ENCODE assay signal across 22 mouse cellular contexts in genomic region chr5:131458700-131459099, GRCm38 (mm10).
DNase-seq lines count a peak whose midpoint lies in the region; ATAC-seq and TF ChIP-seq lines count a peak whose summit lies in the region.
"Had no signal": no experiment of that assay in that cellular context is flagged by ENCODE, and none has a peak within 500 bp of the region (broad histone marks: within the 10 kb centered on the region; RNA-seq: fewer than 3 reads in every experiment).

No protein-coding gene starts in this region.

- H3K4me2 ChIP-seq in forebrain, embryonic 12.5 days, result no peak overlapping the region
- no peak overlapping the region for H3K4me2 ChIP-seq in forebrain, postnatal 0 days (ENCODE audit: low read depth)
- no peak overlapping the region for H3K4me2 ChIP-seq in hindbrain, embryonic 15.5 days
- no peak overlapping the region for H3K4me2 ChIP-seq in hindbrain, embryonic 11.5 days (replicated peaks; ENCODE audit: low read depth, low read length)
- no peak overlapping the region for H3K4me2 ChIP-seq in neural tube, embryonic 13.5 days
- no peak overlapping the region for H3K4me2 ChIP-seq in midbrain, embryonic 16.5 days (ENCODE audit: low read length)
- H3K4me2 ChIP-seq: liver, embryonic 12.5 days had no signal

- H3K9me3 ChIP-seq in forebrain, embryonic 12.5 days, result no peaks in the 10 kb centered on the region
- H3K9me3 ChIP-seq in forebrain, postnatal 0 days (ENCODE audit: low read length), result no peaks in the 10 kb centered on the region
- no peaks in the 10 kb centered on the region for H3K9me3 ChIP-seq in hindbrain, embryonic 15.5 days
- no peaks in the 10 kb centered on the region for H3K9me3 ChIP-seq in hindbrain, embryonic 11.5 days (ENCODE audit: control insufficient read depth, low read length)
- H3K9me3 ChIP-seq in neural tube, embryonic 13.5 days, result no peaks in the 10 kb centered on the region
- no peaks in the 10 kb centered on the region for H3K9me3 ChIP-seq in midbrain, embryonic 16.5 days (replicated peaks; ENCODE audit: control insufficient read depth, low read length, poor library complexity, severe bottlenecking)
- H3K9me3 ChIP-seq: liver, embryonic 12.5 days had no signal

- no peak overlapping the region for H3K4me3 ChIP-seq in forebrain, embryonic 12.5 days (replicated peaks)
- no peak overlapping the region for H3K4me3 ChIP-seq in forebrain, postnatal 0 days (ENCODE audit: low read depth, low read length)
- no peak overlapping the region for H3K4me3 ChIP-seq in hindbrain, embryonic 15.5 days
- H3K4me3 ChIP-seq in hindbrain, embryonic 11.5 days (ENCODE audit: low read depth, low read length), result no peak overlapping the region
- no peak overlapping the region for H3K4me3 ChIP-seq in neural tube, embryonic 13.5 days
- no peak overlapping the region for H3K4me3 ChIP-seq in midbrain, embryonic 16.5 days (ENCODE audit: low read depth, low read length)
- H3K4me3 ChIP-seq: erythroblast, embryonic 14.5 days; liver, embryonic 12.5 days had no signal

- H3K27me3 ChIP-seq in forebrain, embryonic 12.5 days, result no peaks in the 10 kb centered on the region
- H3K27me3 ChIP-seq in forebrain, postnatal 0 days (ENCODE audit: insufficient read depth, low read length), result no peaks in the 10 kb centered on the region
- no peaks in the 10 kb centered on the region for H3K27me3 ChIP-seq in hindbrain, embryonic 15.5 days
- no peaks in the 10 kb centered on the region for H3K27me3 ChIP-seq in hindbrain, embryonic 11.5 days (ENCODE audit: control insufficient read depth, insufficient read depth, low read length)
- no peaks in the 10 kb centered on the region for H3K27me3 ChIP-seq in neural tube, embryonic 13.5 days
- H3K27me3 ChIP-seq in midbrain, embryonic 16.5 days (ENCODE audit: control insufficient read depth, insufficient read depth, low read depth, low read length), result no peaks in the 10 kb centered on the region
- H3K27me3 ChIP-seq: CH12.LX; liver, embryonic 12.5 days had no signal

- peaks cover 92% of the 10 kb centered on the region for H3K36me3 ChIP-seq in forebrain, embryonic 12.5 days (replicated peaks)
- peaks cover 56% of the 10 kb centered on the region for H3K36me3 ChIP-seq in forebrain, postnatal 0 days (ENCODE audit: insufficient read depth)
- H3K36me3 ChIP-seq in hindbrain, embryonic 15.5 days, result peaks cover 44% of the 10 kb centered on the region
- peaks cover 12% of the 10 kb centered on the region; the same call in 1 of the 2 replicates for H3K36me3 ChIP-seq in hindbrain, embryonic 11.5 days (ENCODE audit: control insufficient read depth, insufficient read depth, low read length)
- H3K36me3 ChIP-seq in neural tube, embryonic 13.5 days, result peaks cover 97% of the 10 kb centered on the region
- H3K36me3 ChIP-seq in midbrain, embryonic 16.5 days (ENCODE audit: control insufficient read depth, insufficient read depth, low read length), result peaks cover 11% of the 10 kb centered on the region

- 52% methylated on average over 6 of the region's 6 CpGs for WGBS in forebrain, embryonic 12.5 days
- 31% methylated on average over 6 of the region's 6 CpGs for WGBS in forebrain, postnatal 0 days
- WGBS in hindbrain, embryonic 15.5 days, result 75% methylated on average over 6 of the region's 6 CpGs
- WGBS in hindbrain, embryonic 11.5 days, result 84% methylated on average over 6 of the region's 6 CpGs
- WGBS in neural tube, embryonic 13.5 days, result 84% methylated on average over 6 of the region's 6 CpGs
- 15% methylated on average over 6 of the region's 6 CpGs for WGBS in midbrain, embryonic 16.5 days

- H3K9ac ChIP-seq in forebrain, embryonic 12.5 days, result no peak overlapping the region
- H3K9ac ChIP-seq in forebrain, postnatal 0 days, result no peak overlapping the region
- H3K9ac ChIP-seq in hindbrain, embryonic 15.5 days, result no peak overlapping the region
- no peak overlapping the region for H3K9ac ChIP-seq in hindbrain, embryonic 11.5 days (ENCODE audit: low read depth, low read length)
- no peak overlapping the region for H3K9ac ChIP-seq in neural tube, embryonic 13.5 days
- H3K9ac ChIP-seq in midbrain, embryonic 16.5 days (ENCODE audit: low read depth, low read length), result no peak overlapping the region
- H3K9ac ChIP-seq: liver, embryonic 12.5 days; liver, postnatal 0 days had no signal

- no peak for ATAC-seq in forebrain, embryonic 12.5 days (ENCODE audit: low FRiP score)
- ATAC-seq in forebrain, postnatal 0 days, result no peak
- ATAC-seq in hindbrain, embryonic 15.5 days (ENCODE audit: low FRiP score, low read depth), result no peak
- ATAC-seq in hindbrain, embryonic 11.5 days (ENCODE audit: low FRiP score), result no peak
- no peak for ATAC-seq in neural tube, embryonic 13.5 days (ENCODE audit: low read depth)
- peak; percentile 32; the same call in 1 of the 2 replicates for ATAC-seq in midbrain, embryonic 16.5 days
- ATAC-seq: activated CD4-positive, CD25-positive, alpha-beta regulatory T cell, adult 4 months; intestine, embryonic 16.5 days; liver, embryonic 12.5 days; liver, postnatal 0 days had no signal

- TF ChIP-seq CTCF in forebrain, postnatal 0 days (IDR thresholded peaks at IDR 0.05; ENCODE audit: low read depth), result no peak

- H3K27ac ChIP-seq in forebrain, embryonic 12.5 days, result peak overlapping the region; percentile 71
- H3K27ac ChIP-seq in forebrain, postnatal 0 days (ENCODE audit: low read depth, low read length), result no peak overlapping the region; the same call in 1 of the 2 replicates
- 0 out of 2 replicates have a peak overlapping the region, but pooled peaks have one; percentile 36 for H3K27ac ChIP-seq in hindbrain, embryonic 15.5 days (replicated peaks)
- H3K27ac ChIP-seq in hindbrain, embryonic 11.5 days (ENCODE audit: low read depth, low read length), result no peak overlapping the region
- 0 out of 2 replicates have a peak overlapping the region, but pooled peaks have one; percentile 2 for H3K27ac ChIP-seq in neural tube, embryonic 13.5 days (replicated peaks)
- no peak overlapping the region for H3K27ac ChIP-seq in midbrain, embryonic 16.5 days (ENCODE audit: low read length)
- H3K27ac ChIP-seq: liver, embryonic 12.5 days had no signal

- DNase-seq in forebrain, postnatal 0 days, result no peak
- DNase-seq in hindbrain, embryonic 11.5 days (ENCODE audit: low spot score), result no peak
- DNase-seq in neural tube, embryonic 10.5 days (ENCODE audit: extremely low spot score, low spot score), result no peak
- DNase-seq in thymus, postnatal 25 days, result no peak
- DNase-seq: adrenal gland, adult 2 months; adrenal gland, postnatal 36 days; cerebellum, adult 2 months; gastrocnemius, postnatal 14 days; heart, postnatal 14 days; kidney, adult 8-10 months; kidney, postnatal 10 days; liver, postnatal 0 days; lung, postnatal 36 days had no signal

- peaks cover 28% of the 10 kb centered on the region for H3K4me1 ChIP-seq in forebrain, embryonic 12.5 days
- H3K4me1 ChIP-seq in forebrain, postnatal 0 days (ENCODE audit: insufficient read depth), result peaks cover 11% of the 10 kb centered on the region; the same call in 1 of the 2 replicates
- H3K4me1 ChIP-seq in hindbrain, embryonic 15.5 days (replicated peaks), result peaks cover 37% of the 10 kb centered on the region
- no peaks in the 10 kb centered on the region for H3K4me1 ChIP-seq in hindbrain, embryonic 11.5 days (replicated peaks; ENCODE audit: control insufficient read depth, insufficient read depth, low read length)
- H3K4me1 ChIP-seq in neural tube, embryonic 13.5 days (replicated peaks), result peaks cover 28% of the 10 kb centered on the region
- H3K4me1 ChIP-seq in midbrain, embryonic 16.5 days (ENCODE audit: control insufficient read depth, insufficient read depth, low read length), result peaks cover 6% of the 10 kb centered on the region
- H3K4me1 ChIP-seq: liver, embryonic 12.5 days had no signal

Comparison
In these comparisons a context has a peak if more than half of its experiments do, and no peak if none do; other contexts are left out.
1. H3K27ac ChIP-seq: peak in forebrain, embryonic 12.5 days (single experiment), hindbrain, embryonic 15.5 days (single experiment) and neural tube, embryonic 13.5 days (single experiment); none in forebrain, postnatal 0 days (single experiment), hindbrain, embryonic 11.5 days (single experiment) and midbrain, embryonic 16.5 days (single experiment).